Mouse (Mus musculus) inflammation-experienced regulatory T-cells, adult 16 weeks (primary cell): ENCODE results near the gene Adig. TPM values are rescaled to one million over a fixed set of nuclear protein-coding genes. Genes with fewer than 3 reads are reported as not detected.

Experiments used
- polyA plus RNA-seq: library from polyadenylated mRNA; unstranded; fragments of 100-300 nt; shearing (Covaris generic); gene quantifications from one replicate; pipeline ENCODE4 v1.2.1, GENCODE M21; 2017

Adig gene
- not detected for polyA plus RNA-seq

GRCm38 (mm10) chr2:158501836-158502812 lies at the start of gene Adig:
TSS of gene Adig (plus strand) at chr2:158502612.

GRCm38 (mm10) chr2:158512528-158512927 lies 10.1 kb downstream of the Adig start, which contains the start of gene Arhgap40:
TSS of gene Arhgap40 (plus strand) at chr2:158512796.

Other genes with a start within 250 kb of the Adig start
- not detected for gene Bpi, start 244.5 kb upstream of the Adig start, polyA plus RNA-seq
- gene Lbp, start 196.1 kb upstream of the Adig start, polyA plus RNA-seq: 0.77 TPM
- gene Snhg11, start 127.0 kb upstream of the Adig start, polyA plus RNA-seq: 0.06 TPM
- 9.1 TPM for gene Ralgapb, start 92.8 kb upstream of the Adig start, polyA plus RNA-seq
- not detected for gene Arhgap40, start 10.2 kb downstream of the Adig start, polyA plus RNA-seq
- not detected for gene Slc32a1, start 108.2 kb downstream of the Adig start, polyA plus RNA-seq
- gene Actr5, start 122.3 kb downstream of the Adig start, polyA plus RNA-seq: 1.6 TPM
- gene Ppp1r16b, start 162.8 kb downstream of the Adig start, polyA plus RNA-seq: 54.5 TPM